Mouse (Mus musculus) embryonic facial prominence, embryonic 10.5 days (tissue): Measurements from ENCODE around the gene Plxnd1. TPM values are rescaled to one million over a fixed set of nuclear protein-coding genes. Genes with fewer than 3 reads are reported as not detected.

Source experiments
- DNase-seq: peaks from one replicate; pipeline ENCODE4 v3.0.0-alpha.2; 2017; ENCODE audit warnings: low spot score
- H3K27ac ChIP-seq: fragments of 300-500 bp; sonication (generic); replicated peaks from 2 replicates; pipeline ENCODE4 v1.5.1; 2016; ENCODE audit warnings: mild to moderate bottlenecking
- H3K27me3 ChIP-seq: fragments of 300-500 bp; sonication (generic); replicated peaks from 2 replicates; pipeline ENCODE4 v1.6.1; 2016; ENCODE audit warnings: low read depth, mild to moderate bottlenecking; ENCODE audit not compliant: poor library complexity, severe bottlenecking
- H3K36me3 ChIP-seq: fragments of 300-500 bp; sonication (generic); replicated peaks from 2 replicates; pipeline ENCODE4 v1.6.1; 2016; ENCODE audit warnings: mild to moderate bottlenecking, moderate library complexity
- H3K4me1 ChIP-seq: fragments of 300-500 bp; sonication (generic); 2 replicates; pipeline ENCODE4 v1.6.1; 2016
- H3K4me3 ChIP-seq: fragments of 300-500 bp; sonication (generic); 2 replicates; pipeline ENCODE4 v1.5.1; 2016; ENCODE audit warnings: mild to moderate bottlenecking, moderate library complexity
- H3K9me3 ChIP-seq: fragments of 300-500 bp; sonication (generic); 2 replicates; pipeline ENCODE4 v1.6.1; 2016; ENCODE audit warnings: mild to moderate bottlenecking
- WGBS: fragments of 180-500 bp; shearing (Covaris S2); methylation state at CpG from one replicate; pipeline ENCODE4 v1.1.7; 2016; 5-methylcytosine and 5-hydroxymethylcytosine counted together
- polyA plus RNA-seq: library from polyadenylated mRNA; unstranded; fragments of >200 nt; fragmentation: Nextera tagmentation; extraction: Ambion mirVana; gene quantifications from 2 replicates; pipeline ENCODE4 v1.2.1, GENCODE M21; 2016

The Plxnd1 gene
- polyA plus RNA-seq, 1 experiment from 2014 or later = 26.8 TPM

DNA sequence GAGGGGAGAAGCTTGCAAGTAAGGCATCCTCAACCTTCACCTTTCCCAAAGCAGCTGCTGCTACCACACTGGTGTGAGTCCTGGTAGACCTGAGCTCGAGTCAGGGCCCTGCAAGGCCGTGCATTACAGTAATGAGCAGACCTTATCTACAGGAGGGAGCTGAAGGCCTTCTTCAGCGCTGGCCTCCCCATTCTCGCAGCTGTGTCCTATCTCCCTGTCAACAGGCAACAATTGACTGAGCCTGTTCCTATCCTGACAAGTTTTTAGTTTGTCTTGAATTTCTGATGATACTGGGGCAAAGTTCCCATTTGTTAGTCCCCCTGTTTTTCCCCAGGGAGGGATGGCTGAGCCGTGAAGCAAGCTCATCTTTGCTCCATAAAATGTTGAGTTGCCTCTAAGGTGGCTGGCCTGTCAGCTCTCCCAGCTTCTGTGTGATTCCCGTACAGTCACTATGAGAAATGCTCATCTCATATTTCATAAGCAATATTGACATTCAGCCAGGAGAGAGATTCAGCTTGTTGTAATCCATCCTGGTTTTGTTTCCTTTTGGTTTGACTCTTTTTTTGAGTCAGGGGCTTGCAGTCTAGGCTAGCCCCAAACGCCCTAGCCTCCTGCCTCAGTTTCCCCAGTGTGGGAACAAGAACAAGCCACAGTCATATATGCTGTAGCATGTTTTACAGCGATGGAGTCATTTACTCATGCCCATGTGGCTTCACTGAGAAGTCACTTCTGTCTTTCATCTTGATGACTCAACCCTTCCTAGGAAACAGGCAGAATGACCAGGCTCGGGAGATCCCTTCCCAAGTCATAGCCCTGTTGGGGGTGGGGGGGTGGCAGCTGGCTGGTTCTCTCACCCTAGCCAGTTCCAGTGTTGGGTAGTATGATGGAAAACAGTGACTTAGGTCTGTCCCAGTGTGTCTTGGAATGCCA is 51.0 kb downstream of the Plxnd1 start:
- Histone ChIP-seq H3K9me3 (no peaks in the 10 kb centered on the region), H3K4me3 (no peak overlapping the region), H3K27me3 (peaks cover 8% of the 10 kb centered on the region; the same call in 1 of the 2 replicates), H3K4me1 (peaks cover 23% of the 10 kb centered on the region), H3K27ac (no peak overlapping the region), H3K36me3 (no peaks in the 10 kb centered on the region)
- 83% methylated on average over 9 of the region's 9 CpGs for WGBS
- DNase-seq = no peak

DNA sequence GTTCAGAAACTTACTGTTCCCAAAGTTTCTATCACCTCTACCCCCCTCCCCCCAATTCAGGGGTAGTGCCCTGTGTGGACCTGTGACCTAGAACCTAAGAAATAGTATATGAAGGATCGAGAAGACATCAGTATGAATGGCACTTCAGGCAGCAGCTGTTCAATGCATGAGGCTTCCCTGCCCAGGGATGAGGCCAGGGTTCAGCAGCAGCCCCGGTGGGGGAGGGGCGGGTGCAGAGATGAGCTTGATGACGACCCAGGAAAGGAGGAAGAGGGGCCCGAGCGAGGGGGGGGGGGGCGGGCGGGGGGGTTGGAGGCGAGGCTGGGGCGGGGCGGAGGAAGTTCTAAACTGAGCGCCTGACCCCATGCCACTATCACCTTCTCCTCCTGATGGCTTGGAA is 53.7 kb downstream of the Plxnd1 start:
- H3K27ac ChIP-seq = no peak overlapping the region; the same call in 1 of the 2 replicates
- H3K4me1 ChIP-seq = peaks cover 16% of the 10 kb centered on the region
- peaks cover 8% of the 10 kb centered on the region; the same call in 1 of the 2 replicates for H3K27me3 ChIP-seq
- no peak overlapping the region for H3K4me3 ChIP-seq
- H3K36me3 ChIP-seq = no peaks in the 10 kb centered on the region
- DNase-seq = peak; percentile 46
- 8% methylated on average over 10 of the region's 12 CpGs for WGBS
- no peaks in the 10 kb centered on the region for H3K9me3 ChIP-seq

DNA sequence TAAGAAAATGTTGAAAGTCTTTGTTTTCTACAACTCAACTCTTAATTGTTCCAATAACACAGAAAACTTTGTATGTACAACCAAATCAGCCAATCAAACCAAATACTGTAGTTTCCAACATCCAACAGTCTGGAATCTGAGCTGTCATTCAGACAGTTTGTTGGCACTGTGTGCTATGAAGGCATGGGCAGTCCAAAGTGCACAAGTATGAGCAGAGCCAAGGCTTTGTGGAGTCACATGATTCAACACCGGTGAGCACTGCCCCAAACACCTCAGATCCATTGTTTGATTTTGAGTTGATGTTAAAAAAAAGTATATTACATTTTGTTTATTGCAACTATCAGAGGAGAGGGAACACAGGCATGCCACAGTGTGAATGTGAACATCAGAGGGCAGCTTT is 54.2 kb downstream of the Plxnd1 start:
- Histone ChIP-seq H3K4me1 (peaks cover 16% of the 10 kb centered on the region), H3K9me3 (no peaks in the 10 kb centered on the region), H3K27me3 (peaks cover 8% of the 10 kb centered on the region; the same call in 1 of the 2 replicates), H3K27ac (no peak overlapping the region), H3K36me3 (no peaks in the 10 kb centered on the region), H3K4me3 (no peak overlapping the region)
- no peak for DNase-seq
- 95% methylated on average over 1 of the region's 1 CpGs for WGBS

DNA sequence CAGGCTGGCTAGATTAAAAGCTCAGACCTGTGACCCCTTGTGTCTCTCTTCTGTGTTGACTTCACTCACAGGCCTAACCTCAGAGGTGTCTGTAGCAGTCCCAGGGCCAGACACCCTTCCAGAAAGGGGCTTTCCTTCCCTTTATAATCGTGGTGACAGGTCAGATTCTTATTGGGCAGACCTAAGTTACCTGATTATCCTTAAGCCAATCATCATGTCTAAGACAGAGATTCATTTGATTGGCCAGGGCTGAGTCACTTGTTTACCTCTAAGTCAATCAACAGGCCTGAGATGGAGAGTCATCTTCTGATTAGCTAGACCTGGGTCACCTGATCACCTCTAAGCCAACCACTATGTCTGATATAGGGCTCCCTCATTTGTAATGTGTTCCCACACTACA is 56.0 kb downstream of the Plxnd1 start:
- Histone ChIP-seq H3K27me3 (peaks cover 8% of the 10 kb centered on the region; the same call in 1 of the 2 replicates), H3K27ac (no peak overlapping the region), H3K4me1 (peaks cover 16% of the 10 kb centered on the region), H3K36me3 (no peaks in the 10 kb centered on the region), H3K9me3 (no peaks in the 10 kb centered on the region), H3K4me3 (no peak overlapping the region)
- no peak for DNase-seq
- WGBS = 76% methylated on average over 1 of the region's 1 CpGs

DNA sequence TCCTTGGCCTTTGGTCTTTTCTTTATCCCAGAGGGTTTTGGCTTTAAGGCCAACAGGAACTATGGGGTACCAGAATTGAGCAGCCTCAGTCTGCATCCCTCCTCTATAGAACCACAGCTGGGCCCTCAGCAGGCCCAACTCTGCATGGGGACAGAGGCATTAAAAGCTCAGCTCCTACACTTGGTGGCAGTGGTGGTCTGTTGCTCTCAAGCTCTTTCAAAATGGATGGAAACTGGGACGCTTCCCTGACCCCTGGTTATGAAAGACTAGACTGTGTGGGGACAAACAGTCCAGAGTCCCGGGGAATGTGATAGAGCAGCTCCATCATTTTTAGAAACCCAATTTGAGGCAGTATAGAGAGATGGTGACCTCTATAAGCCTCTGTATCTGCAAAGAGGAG is 56.8 kb downstream of the Plxnd1 start:
- H3K9me3 ChIP-seq = no peaks in the 10 kb centered on the region
- H3K4me3 ChIP-seq = no peak overlapping the region
- H3K4me1 ChIP-seq = peaks cover 16% of the 10 kb centered on the region
- peaks cover 8% of the 10 kb centered on the region; the same call in 1 of the 2 replicates for H3K27me3 ChIP-seq
- H3K27ac ChIP-seq = no peak overlapping the region
- H3K36me3 ChIP-seq = no peaks in the 10 kb centered on the region
- WGBS = 87% methylated on average over 2 of the region's 2 CpGs
- DNase-seq = no peak

DNA sequence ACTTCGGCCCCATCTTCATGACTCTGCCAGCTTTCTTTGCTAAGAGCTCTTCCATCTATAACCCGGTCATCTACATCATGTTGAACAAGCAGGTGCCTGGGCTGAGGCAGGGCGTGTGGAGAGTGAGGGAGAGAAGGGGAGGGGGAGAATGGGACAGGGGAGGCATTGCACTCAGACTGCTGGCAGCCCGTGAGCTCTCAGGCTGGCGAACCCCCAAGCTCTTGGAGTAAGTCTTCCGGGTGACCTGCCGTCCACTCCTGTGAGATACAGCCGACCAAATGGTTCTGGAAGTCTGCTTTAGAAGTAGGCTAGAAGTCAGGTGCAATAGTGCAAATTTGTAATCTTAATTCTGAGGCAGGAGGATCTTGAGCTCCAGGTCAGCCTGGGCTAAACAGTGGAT is 59.3 kb downstream of the Plxnd1 start:
- no peaks in the 10 kb centered on the region for H3K9me3 ChIP-seq
- H3K36me3 ChIP-seq = no peaks in the 10 kb centered on the region
- WGBS = 90% methylated on average over 8 of the region's 8 CpGs
- no peak overlapping the region for H3K27ac ChIP-seq
- H3K4me1 ChIP-seq = peaks cover 14% of the 10 kb centered on the region; the same call in 1 of the 2 replicates
- no peak for DNase-seq
- no peaks in the 10 kb centered on the region for H3K27me3 ChIP-seq
- H3K4me3 ChIP-seq = no peak overlapping the region

DNA sequence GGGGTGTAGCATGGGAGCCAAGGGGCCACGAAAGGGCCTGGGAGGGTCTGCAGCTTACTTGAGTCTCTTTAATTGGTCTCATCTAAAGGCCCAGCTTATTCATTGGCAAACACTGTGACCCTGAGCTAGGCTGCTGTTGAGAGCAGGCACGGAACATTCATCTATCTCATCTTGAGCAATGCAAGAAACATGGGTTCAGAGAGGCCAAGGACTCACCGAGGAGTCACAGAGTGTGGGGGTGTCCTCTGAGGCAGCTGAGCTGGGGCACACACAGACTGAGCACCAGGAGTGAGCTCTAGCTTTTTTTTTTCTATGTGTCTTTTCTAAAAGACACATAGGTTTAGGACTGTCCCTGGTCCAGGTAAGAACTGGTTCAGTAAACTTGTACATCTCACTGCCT is 62.4 kb downstream of the Plxnd1 start:
- DNase-seq = no peak
- H3K27ac ChIP-seq = no peak overlapping the region
- no peaks in the 10 kb centered on the region for H3K9me3 ChIP-seq
- WGBS = 93% methylated on average over 3 of the region's 3 CpGs
- H3K4me3 ChIP-seq = no peak overlapping the region
- H3K27me3 ChIP-seq = no peaks in the 10 kb centered on the region
- peaks cover 37% of the 10 kb centered on the region for H3K4me1 ChIP-seq
- H3K36me3 ChIP-seq = no peaks in the 10 kb centered on the region

DNA sequence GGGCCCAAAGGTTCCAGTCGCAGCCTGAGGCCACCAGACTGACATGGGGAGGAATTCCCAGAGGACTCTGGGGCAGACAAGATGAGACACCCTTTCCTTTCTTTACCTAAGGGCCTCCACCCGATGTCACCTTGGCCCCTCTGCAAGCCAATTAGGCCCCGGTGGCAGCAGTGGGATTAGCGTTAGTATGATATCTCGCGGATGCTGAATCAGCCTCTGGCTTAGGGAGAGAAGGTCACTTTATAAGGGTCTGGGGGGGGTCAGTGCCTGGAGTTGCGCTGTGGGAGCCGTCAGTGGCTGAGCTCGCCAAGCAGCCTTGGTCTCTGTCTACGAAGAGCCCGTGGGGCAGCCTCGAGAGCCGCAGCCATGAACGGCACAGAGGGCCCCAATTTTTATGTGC is 63.2 kb downstream of the Plxnd1 start, which contains the start of gene Rho:
Gene Rho, plus strand, starts transcription at position 110 of the 400 bp plus-strand sequence.
- DNase-seq = no peak
- no peaks in the 10 kb centered on the region for H3K27me3 ChIP-seq
- 0 out of 2 replicates have a peak, but pooled peaks cover 4% of the 10 kb centered on the region for H3K36me3 ChIP-seq
- no peak within 1 kb of the TSS for H3K4me3 ChIP-seq
- H3K4me1 ChIP-seq = peaks cover 44% of the 10 kb centered on the region
- peak within 1 kb of the TSS; percentile 16; the same call in 1 of the 2 replicates for H3K27ac ChIP-seq
- WGBS = 89% methylated on average over 14 of the region's 14 CpGs
- no peaks in the 10 kb centered on the region for H3K9me3 ChIP-seq

DNA sequence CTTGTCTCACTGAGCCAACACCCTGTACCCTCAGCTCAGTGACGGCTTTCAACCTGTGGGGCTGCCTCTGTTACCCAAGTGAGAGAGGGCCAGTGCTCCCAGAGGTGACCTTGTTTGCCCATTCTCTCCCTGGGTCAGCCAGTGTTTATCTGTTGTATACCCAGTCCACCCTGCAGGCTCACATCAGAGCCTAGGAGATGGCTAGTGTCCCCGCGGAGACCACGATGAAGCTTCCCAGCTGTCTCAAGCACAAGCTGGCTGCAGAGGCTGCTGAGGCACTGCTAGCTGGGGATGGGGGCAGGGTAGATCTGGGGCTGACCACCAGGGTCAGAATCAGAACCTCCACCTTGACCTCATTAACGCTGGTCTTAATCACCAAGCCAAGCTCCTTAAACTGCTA is 64.8 kb downstream of the Plxnd1 start:
- Histone ChIP-seq H3K9me3 (no peaks in the 10 kb centered on the region), H3K27ac (peak overlapping the region; percentile 51; the same call in 1 of the 2 replicates), H3K4me1 (peaks cover 59% of the 10 kb centered on the region), H3K4me3 (no peak overlapping the region), H3K27me3 (no peaks in the 10 kb centered on the region), H3K36me3 (0 out of 2 replicates have a peak, but pooled peaks cover 4% of the 10 kb centered on the region)
- 58% methylated on average over 5 of the region's 5 CpGs for WGBS
- DNase-seq = no peak

DNA sequence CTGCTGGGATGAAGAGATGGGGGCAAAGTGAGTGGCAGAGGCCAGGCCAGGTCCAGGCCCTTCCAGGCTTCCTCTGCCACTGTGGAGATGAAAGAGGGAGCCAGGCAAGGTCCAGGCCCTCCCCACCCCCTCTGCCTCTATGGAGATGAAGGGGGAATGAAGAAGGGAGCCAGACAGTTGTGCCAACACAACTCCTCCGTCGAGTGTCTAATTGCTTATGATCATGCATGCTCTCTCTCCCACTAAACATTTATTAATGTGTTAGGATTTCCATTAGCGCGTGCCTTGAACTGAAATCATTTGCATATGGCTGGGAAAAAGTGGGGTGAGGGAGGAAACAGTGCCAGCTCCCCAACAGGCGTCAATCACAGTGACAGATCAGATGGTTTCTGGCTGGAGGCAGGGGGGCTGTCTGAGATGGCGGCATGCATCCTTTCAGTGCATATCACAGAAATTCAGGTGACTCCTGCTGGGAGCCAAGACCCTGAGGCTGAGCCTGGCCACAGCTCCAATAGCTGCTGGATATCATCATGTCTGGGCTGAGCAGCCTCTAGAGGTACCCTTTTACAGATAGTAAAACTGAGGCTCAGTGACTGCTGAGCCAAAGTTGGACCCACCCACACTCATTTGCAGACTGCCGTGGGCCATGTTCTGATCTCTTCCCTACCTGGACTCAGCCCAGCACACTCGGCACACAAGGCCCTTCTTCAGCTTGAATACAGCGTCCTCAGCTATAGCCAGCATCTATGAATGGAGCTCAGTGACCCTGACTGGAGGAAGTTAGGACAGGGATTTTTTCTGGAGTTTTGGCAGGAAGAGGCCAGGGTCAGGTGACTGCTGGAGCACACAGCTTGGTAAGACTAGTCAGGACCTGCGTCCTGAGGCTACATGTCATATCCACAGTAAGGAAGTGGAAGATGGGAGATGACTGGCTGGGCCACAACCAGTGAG is 67.2 kb downstream of the Plxnd1 start:
- DNase-seq = no peak
- Histone ChIP-seq H3K9me3 (no peaks in the 10 kb centered on the region), H3K4me3 (no peak overlapping the region), H3K36me3 (peaks cover 11% of the 10 kb centered on the region; the same call in 1 of the 2 replicates), H3K27ac (0 out of 2 replicates have a peak overlapping the region, but pooled peaks have one; percentile 12), H3K27me3 (no peaks in the 10 kb centered on the region), H3K4me1 (peaks cover 74% of the 10 kb centered on the region)
- WGBS = 82% methylated on average over 10 of the region's 10 CpGs

DNA sequence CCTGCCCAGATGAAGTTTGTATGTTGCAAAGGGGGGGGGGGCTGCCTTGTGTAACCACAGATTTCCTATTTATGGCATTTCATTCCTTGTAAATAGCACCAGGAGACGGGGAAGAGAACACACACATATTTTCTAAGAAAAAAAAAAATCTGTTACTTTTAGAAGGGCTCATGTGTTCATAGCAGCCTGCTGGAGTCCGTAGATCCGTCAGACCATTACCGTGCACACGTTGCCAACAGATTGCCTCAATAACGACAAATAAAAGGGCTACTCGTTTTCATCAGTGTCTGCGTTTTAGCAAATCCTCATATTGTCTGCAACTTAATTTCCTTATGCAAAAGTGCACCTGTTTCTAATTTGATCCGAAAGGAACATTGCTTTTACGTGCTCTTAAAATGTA is 68.4 kb downstream of the Plxnd1 start:
- Histone ChIP-seq H3K4me3 (no peak overlapping the region), H3K9me3 (no peaks in the 10 kb centered on the region), H3K4me1 (peaks cover 71% of the 10 kb centered on the region), H3K36me3 (peaks cover 11% of the 10 kb centered on the region; the same call in 1 of the 2 replicates), H3K27me3 (no peaks in the 10 kb centered on the region), H3K27ac (peak overlapping the region; percentile 31; the same call in 1 of the 2 replicates)
- DNase-seq = no peak
- WGBS = 78% methylated on average over 10 of the region's 10 CpGs

DNA sequence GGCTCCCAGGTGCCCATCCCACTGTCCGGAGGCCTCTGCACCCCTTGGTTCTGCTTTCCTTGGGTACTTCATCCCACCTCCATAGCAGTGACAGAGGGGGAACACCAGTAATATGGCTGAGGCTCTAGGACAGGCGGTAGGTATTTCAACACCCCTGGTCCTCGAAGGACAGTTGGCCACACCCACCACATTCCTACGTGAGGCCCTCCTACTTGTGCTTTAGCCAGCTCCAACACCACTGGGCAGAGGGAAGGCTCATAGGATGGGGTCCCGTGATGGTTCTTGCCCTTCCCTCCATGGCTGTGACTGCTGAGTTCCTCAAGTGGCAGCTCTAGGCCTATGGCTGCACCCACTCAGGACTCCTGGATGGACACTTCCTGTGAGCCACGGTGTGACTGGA is 70.0 kb downstream of the Plxnd1 start:
- DNase-seq = peak; percentile 35
- peaks cover 59% of the 10 kb centered on the region for H3K4me1 ChIP-seq
- H3K9me3 ChIP-seq = no peaks in the 10 kb centered on the region
- H3K4me3 ChIP-seq = no peak overlapping the region
- peak overlapping the region; percentile 37; the same call in 1 of the 2 replicates for H3K27ac ChIP-seq
- peaks cover 13% of the 10 kb centered on the region for H3K36me3 ChIP-seq
- WGBS = 47% methylated on average over 6 of the region's 6 CpGs
- H3K27me3 ChIP-seq = no peaks in the 10 kb centered on the region
